Mouse (Mus musculus): ENCODE results near the gene Adam19.

Gene Adam19

DNA sequence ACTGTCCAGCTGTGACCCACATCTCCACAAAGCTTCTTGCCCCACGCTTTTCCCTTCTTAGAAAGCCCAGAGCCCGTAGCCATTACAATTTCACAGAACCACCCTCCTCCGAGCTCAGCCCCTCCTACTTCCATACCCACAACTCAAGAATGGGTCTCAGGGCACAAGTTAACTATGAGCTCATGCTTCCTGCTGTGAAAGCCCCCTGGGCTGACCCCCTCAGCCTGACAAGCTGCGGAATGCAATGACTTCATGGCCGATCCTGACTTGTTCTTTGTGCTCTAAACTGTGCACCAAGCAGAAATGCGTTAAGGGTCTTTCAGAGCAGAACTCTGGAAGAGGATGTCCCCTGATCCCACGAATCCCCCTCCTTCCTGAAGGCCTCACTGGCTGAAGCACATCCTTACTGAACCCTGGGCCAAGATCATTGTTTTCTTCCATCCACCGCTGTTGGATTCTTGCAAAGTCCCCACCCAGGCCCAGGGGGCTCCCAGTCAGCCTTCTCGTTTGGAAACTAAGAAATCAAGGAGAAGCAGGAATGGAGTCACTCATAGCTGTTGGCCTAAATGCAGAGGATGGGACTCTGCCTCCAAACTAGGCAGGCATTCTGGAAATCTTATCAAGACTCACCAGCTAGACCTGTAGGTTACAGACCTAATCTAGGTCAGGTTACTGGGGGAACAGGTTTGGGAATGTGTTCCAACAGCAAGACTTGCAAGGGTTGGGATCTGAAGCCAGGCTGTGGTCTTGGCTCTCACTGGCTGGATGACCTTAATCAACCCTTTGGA, 39.9 kb downstream of the Adam19 start:
- DNase-seq (ENCODE audit: extremely low read depth, low read depth, low spot score), result no peak

DNA sequence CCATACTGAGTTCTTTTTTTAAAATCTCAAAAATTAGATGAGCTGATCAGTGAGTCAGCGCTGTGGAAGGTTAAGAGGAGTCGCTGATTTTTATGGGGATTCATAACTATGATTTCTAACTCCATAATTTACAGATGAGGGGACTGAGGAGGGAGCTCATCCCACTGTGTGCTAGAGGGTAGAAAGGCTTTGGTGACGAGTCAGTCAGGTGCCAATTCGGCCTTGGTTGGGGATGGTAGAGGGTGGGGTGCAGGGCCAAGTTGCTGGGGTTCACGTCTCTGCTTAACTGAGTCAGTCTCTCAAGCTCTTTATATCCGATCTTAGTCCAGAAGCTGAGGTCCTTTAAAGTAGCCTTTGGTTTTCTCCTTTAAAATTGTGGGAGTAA, 40.5 kb downstream of the Adam19 start:
- DNase-seq (ENCODE audit: extremely low read depth, low read depth, low spot score), result no peak

DNA sequence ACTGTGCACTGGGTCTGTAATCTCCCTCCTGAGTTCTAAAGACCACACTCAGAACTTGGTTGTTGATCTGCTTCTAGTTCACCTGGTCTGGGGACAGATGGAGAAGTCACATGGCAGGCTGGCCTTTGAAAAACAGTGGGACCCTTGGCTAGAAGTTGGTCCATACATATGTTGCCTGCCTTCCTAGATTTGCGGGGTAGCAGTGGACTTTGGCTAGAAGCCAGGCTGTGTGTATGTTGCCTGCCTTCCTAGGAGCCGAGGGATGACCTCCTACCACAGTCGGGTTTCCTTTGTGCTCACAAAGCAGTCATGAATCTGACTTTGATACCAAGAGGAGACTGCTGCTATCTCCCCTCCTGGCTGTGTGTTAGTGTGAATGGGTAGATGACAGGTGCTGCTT, 41.3 kb downstream of the Adam19 start:
- no peak for DNase-seq (ENCODE audit: extremely low read depth, low read depth, low spot score)

DNA sequence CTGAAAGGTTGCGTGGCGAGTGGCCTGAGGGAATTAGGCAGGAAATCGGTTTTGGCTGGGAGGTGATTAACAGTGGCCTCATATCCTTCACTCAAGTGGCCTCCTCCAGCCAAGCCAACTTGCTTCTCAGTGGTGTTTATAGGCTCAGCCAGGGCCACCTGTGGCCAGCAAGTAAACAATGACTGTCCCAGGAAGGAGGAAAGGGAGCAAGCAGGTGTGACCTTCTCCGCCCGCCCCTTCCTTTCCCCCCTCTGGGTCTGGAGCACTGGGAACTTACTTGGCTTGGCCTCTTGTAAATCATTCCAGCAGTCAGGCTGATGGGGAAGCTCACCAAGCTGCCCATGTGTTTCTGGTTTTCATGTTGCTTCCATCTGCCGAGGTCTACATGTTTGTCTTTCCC, 46.3 kb downstream of the Adam19 start:
- no peak for DNase-seq (ENCODE audit: extremely low read depth, low read depth, low spot score)

DNA sequence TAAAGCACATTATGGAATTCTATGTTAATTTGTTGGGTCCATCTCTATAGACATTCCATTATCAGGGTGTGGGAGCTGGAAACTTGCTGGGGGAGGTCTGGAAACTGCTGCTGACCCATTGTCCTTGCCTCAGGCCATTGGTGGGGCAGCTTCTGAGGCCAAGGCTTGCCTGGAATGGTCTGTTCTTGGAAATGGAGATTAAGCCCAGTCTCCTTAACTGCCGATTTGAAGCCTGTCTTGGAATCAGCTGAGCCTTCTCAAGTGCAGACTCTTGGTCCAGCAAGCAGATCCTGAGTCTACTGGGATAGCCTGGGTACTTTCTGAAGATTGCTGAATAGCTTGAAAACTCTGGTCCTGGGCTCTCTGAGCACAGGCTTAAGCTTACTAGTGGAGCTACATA, 51.3 kb downstream of the Adam19 start:
- DNase-seq (ENCODE audit: extremely low read depth, low read depth, low spot score), result no peak

DNA sequence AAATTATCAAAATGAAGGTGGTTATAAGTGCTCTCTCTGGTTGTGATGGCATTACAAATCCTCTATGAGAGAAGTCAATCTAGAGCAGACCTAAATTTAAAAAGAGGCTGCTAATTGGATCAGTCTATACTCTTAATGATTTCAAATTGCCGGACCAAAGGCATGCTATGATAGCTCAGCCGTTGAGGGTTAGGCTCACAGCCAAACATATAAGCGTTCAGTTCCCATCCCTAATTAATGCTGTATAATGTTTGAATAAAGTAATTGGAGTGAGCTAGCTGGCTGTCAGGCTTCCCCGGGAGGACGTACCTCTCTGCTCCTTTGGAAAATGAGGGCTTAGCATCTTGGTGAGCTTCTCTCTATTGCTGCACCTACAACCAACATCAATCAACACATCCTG, 53.4 kb downstream of the Adam19 start:
- DNase-seq (ENCODE audit: extremely low read depth, low read depth, low spot score), result no peak

DNA sequence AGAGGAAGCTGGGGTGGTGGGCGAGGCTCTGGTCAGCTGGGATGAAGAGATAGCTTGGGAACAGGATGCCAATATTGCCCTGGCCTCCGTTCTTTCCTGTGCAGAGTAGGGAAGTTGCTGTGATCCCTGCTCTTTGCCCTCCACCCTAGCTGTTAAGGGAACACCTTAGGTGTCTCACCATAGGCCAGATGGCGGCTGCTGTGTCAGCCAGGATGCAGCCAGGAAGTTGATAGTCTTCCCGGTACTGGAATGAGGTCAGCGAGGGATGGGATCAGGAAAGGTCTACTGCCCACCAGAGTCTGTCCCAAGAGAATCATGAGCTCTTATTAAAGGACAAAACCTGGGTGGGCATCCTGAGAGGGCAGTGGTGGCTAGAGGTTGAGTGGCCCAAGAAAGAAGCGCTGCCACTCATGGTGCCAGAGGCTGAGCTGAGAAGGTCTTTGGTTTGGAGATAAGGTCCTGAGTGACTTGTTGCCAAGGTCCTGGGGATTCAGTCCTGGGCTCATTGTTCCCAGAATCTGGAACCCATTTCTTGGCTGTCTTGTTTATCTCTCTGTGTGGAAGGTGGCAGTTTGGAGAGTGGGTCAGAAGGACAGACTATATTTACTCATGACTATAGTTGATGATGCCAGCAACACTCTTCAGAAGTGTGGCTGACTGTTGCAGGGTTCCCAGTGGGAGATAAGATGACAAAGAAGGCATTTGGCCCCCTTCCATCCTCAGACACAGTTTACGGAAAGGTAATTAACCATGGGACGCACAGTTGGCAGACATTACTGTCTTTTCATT, 54.6 kb downstream of the Adam19 start:
- no peak for DNase-seq (ENCODE audit: extremely low read depth, low read depth, low spot score)

DNA sequence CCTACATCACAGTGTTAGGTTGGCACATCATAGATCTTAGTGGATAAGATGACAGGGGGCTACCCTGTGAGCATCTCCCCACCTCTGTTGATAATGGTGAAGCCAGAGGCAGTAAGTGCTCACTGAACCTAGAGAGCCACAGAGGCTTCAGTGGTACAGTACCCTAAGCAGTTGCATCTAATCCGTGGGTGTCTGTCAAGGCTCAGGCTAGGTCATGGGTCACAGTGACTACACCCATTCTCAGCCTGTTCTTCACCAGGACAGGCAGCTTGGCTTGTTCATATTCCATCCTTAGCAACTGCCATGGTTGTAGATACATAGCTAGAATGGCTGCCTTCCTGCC, 55.1 kb downstream of the Adam19 start:
- no peak for DNase-seq (ENCODE audit: extremely low read depth, low read depth, low spot score)

DNA sequence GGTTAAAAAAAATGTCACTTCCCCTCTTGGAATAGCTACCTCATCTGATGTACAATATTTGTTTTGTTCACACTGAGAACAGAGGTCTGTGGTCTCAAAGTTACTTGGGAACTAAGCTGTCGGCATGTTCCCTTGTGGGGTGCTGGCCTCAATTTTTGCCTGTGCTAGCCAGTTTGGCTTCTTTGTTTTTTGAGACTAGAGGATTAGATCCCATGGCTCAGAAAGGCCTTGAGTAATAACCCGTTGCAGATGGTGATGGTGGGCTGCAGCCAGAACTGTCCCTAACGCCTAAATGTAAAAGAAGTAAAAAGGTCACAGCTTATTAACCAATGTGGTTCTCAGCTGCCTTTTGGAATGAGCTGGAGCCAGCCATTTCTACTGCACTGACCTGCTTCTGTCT, 57.4 kb downstream of the Adam19 start:
- DNase-seq (ENCODE audit: extremely low read depth, low read depth, low spot score), result no peak

DNA sequence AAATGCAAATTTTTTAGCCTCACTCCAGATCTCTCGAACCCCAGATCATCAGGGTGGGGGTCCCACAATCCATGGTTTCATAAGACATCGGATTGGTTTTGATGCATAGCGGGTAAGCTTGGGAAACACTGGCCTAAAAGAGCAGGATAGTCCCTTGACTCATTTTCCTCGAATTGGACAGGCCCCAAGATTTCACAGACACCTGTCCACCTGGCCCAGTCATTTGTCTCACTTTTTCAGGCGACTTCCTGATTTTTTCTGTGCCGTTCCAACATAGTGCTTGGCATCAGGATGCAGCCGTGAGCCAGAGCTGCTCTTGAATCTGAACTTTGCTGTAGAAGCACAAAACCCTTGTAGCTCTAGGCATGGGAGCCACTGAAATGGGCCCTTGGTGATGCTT, 58.4 kb downstream of the Adam19 start:
- DNase-seq (ENCODE audit: extremely low read depth, low read depth, low spot score), result no peak

DNA sequence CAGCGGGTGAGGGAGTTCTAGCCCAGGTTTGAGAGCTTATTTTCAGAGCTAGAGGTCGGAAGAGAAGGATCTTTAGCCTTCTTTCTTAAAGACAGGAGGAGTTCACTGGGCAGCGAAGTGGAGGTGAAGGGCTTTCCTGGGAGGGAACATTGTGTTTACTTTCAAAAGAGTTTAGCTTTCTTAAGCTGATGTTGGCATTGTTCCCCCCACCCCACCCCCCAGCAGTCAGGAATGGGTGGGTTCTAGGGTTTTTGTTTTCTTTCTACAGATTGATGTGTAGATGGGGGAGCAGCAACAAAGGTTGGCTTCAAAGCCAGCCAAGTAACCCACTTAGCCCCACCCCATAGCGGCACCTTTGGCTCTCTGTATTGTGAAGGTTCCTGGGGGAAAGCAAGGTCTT, 59.2 kb downstream of the Adam19 start:
- DNase-seq (ENCODE audit: extremely low read depth, low read depth, low spot score), result no peak

DNA sequence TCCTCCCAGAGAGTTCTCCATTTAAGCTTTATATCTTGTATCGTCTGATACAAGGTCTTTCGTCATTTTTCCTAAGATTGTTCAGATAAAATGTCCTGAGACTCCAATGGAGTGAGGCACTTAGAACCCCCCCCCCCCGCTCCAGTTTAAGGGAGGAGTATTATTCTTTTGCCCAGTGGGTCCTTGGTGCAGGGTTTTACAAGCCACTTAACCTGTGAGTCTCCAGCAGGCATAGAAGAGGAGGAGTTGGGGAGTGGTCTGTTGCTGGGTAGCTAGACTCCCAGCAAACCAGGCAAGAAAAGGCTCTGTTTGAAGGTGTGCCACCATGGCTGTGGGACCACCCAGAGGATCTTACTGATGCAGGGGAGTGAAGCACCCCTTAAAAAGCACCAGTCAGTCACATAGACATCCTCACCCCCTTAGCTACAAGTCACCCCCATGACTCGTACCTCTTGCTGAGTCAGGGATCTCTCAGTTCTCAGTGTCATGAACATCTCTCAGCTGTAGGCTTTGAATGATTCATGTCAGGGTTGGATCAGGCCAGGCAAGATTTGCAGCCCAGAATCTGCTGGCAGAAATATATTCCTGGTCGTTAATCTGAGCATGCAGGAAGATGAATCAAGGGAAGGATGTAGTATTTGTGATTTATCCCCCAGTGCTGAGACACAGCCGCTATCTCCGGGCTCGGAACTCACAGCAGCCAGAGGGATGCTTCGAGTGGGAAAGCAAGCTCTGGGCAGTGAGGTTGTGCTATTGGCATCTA, 59.8 kb downstream of the Adam19 start:
- DNase-seq (ENCODE audit: extremely low read depth, low read depth, low spot score), result no peak

DNA sequence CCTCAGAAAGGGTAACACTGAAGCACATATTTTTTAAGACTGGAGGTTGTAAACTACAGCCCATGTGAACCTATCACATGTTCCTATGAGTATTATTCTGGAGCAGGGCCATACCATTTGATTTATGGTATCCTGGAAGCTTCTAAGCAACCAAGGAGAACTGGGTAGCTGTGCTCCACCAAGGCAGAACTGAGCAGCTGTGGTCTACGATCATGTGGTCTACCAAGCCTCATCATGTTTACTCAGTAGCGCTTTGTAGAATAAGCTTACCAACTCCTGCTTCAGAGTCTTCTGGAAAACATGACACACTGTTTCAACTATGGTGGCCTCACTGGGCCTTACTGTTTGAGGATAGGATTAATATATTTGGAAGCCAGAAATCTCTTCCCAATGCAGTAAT, 60.7 kb downstream of the Adam19 start:
- no peak for DNase-seq (ENCODE audit: extremely low read depth, low read depth, low spot score)

DNA sequence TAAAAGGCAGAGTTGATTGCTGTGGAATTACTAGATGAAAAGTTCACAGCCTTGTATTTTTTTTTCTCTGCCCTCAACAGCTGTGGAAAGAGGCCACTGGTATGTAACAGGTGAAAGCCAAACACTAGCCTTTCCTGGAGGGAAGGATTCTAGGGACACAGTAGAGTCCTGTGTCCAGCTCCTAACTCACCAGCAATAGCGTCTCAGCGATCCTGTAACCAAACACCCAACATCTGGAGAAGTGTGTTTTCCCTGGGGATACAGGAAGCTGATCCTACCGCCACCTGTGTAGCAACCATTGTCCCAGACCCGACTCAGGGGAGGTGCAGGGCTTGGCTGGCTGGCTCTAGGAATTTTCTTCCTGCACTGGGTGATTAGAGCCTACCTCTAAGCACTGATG, 63.8 kb downstream of the Adam19 start:
- no peak for DNase-seq (ENCODE audit: extremely low read depth, low read depth, low spot score)

DNA sequence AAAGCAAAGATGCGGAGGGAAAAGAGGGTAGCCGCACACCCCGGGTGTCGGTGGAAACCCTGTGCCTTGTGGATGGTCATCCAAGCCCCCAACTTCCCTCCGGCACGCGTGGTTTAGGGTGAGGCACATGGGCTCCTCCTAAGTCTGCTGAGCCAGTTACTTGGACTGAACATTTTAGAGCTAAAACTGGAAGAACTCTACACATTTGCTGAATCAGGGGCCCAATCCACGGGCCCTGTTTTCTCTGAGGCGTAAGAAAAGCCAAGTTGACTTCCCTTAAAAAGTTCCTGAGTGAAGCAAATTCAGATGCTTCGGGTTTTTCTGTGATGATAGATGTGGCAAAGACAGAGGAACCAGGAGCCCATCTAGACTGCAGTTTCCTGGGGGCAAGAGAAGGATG, 64.3 kb downstream of the Adam19 start:
- no peak for DNase-seq (ENCODE audit: extremely low read depth, low read depth, low spot score)

DNA sequence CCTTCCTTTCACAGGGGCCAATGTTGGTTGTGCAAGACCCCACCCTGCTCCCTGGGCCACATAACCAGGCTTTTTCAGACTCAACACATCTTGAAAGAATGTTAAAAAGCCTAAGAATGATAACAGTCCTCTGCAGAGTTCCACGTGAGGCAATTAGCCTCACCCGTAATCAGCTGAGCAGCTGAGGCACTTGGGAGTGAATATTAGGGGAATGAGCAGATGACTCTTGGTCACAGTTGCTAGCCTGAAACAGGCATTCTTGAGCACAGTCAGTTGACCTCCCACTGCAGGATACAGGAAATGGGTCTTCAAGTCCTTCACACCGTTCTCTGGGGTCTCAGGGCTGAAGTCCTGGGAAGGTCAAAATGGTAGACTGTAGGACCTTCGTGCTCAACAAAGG, 65.9 kb downstream of the Adam19 start:
- DNase-seq (ENCODE audit: extremely low read depth, low read depth, low spot score), result no peak

DNA sequence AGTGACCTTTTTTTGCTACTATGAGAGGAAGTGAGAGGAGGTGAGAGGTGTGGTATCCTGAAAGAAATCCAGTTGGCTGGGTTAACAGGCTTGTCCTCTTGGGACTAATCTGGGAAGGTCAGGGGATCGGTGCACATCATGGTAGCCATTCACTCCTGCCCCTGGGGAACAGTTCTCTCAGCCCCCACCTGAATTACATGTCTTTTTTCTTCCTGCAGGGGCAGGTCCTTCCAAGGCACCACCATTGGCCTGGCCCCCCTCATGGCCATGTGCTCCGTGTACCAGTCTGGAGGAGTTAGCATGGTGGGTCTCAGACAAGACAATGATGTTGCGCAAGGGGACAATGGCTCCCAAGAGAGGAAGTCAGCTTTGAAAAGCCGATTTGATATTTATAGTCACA, 67.1 kb downstream of the Adam19 start:
- no peak for DNase-seq (ENCODE audit: extremely low read depth, low read depth, low spot score)

DNA sequence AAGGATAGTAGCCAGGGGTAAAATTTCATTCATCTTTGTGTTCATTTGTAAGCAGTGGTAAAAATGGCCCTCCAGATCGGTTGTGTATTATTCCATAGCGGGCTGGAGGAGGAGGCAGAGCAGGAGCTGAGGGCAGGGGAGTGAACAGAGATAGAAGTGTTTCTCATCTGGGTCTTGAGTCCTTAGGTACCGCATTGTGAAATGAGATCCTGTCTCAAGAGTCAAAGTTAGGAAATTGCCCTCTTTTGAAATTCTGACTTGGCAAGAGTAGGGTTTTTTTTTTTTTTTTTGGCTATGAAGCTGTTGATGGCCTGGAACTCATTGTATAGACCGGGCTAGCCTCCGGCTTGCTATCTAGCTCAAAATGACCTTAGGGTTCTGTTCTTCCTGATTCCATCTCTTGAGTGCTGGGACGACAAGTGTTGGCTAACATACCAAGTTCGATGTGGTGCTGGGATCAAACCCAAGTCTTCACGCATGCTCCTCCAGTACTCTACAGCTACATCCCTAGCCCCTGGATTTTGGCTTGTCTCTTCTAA, 67.6 kb downstream of the Adam19 start:
- DNase-seq (ENCODE audit: extremely low read depth, low read depth, low spot score), result peak; percentile 63

DNA sequence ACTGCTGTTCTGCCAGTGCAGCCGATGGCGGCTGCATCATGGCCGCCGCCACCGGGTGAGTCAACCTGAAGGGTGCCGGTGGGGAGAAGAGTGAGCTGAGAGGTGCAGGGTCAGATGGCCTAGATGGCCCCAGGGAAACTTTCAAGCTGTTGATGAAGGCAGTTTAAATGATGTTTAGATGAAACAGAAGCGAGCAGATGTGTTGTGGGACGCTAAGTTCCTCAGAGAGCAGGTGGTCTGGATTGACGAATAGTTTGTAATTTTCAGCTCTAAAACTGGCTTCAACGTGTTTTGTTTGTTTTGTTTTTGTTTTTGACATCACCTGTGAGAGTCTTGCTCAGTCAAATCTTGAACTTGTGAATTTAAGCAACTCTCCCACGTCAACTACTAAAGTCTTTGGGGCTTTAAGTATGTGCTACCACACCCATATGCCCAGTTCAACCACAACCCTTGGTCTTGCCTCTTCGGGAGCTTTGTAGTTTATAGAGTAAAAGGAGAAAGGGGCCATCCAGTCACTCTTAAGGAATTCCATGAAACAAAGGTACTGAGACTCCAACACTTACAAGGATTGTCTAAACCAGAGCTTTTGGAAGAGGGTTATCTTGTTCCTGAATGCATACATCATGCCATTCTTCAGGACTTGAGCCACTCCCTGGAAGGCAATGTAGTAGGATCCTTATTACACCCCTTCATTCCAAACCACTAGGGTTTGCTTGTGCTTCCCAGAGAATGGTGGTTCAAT, 69.5 kb downstream of the Adam19 start:
- DNase-seq (ENCODE audit: extremely low read depth, low read depth, low spot score), result no peak

DNA sequence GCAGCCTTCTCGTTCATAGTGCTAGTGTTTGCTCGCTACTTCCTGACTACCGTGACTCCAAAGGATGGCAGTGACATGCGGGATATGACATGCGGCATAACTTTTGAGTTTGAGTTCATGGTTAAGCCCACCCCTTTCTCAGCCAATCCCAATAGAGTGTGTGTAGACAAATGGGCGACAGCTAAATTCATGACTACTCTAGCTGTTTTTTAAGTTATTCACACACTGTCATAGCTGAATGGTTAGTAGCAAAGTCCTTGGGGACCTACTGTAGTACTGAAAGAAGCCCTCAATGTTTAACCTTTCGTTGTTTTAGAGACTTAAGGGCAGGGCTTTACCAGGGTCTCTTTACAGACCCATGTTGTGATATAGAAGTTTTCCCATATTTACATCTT, 70.0 kb downstream of the Adam19 start:
- DNase-seq (ENCODE audit: extremely low read depth, low read depth, low spot score), result no peak

DNA sequence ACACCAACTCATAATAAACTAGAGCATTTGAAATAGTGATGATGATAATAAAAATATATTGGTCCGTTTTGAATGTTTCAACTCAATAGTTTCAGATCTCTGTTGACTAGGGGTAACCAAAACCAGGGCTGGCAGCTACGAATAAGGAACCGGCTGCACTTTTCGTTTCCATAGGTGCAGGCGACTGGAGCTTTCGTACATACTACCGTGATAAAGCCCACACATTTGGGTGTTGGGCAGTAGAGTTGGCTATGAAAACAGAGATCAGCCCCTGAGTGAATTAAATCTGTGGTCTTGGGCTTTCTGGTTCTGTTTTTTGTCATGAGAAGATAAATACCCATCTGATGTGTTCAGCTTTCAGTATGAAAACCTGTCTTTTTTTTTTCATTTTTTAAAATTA, 70.5 kb downstream of the Adam19 start:
- no peak for DNase-seq (ENCODE audit: extremely low read depth, low read depth, low spot score)
